Mouse (Mus musculus) inflammation-experienced regulatory T-cells, adult 6 months (primary cell): ENCODE measurements around the gene Pak1ip1. TPM values are rescaled to one million over a fixed set of nuclear protein-coding genes. Genes with fewer than 3 reads are reported as not detected.

Source experiments
- ATAC-seq: one replicate; pipeline ENCODE4 v1.8.0; 2017
- polyA plus RNA-seq, 3 experiments: library from polyadenylated mRNA; unstranded; fragments of 100-300 nt; shearing (Covaris generic); gene quantifications; one replicate each; pipeline ENCODE4 v1.2.1; 2017

The Pak1ip1 gene
- polyA plus RNA-seq, 3 experiments from 2014 or later, result 75.7 to 103 (median 84.7) TPM

DNA sequence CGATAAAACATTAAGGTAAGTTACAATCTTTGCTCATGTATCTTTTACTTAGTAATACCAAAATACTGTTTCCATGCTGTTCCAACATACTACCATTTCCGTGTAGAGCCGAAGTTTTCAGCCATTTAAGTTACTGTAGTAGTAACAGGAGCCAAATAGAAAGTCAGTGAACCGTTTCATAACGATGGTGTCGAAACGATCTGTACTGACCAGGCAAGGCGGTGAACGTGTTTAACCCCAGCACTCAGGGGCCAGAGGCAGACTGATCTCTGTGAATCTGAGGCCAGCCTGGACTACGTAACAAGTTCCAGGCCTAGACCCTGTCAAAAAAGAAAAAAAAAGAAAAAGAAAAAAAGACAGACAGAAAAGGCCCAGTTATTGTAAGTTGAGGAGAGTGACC lies 7.4 kb downstream of the Pak1ip1 start:
- no peak for ATAC-seq

DNA sequence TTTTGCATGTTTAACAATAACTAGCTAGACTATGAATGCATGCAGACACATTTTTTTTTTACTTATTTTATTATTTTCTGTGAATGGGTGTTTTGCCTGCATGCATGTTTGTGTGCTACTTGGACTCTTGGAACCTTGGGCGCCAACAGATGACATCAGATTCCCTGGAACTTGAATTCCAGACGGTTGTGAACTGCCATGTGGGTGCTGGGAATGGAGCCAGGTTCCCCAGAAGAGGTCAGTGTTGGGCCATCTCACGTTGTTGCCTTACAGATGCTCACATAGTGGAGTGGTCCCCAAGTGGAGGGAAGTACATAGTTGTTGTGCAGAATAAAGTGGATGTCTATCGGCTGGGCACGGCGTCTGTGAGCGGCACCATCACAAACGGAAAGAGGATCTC lies 8.1 kb downstream of the Pak1ip1 start:
- no peak for ATAC-seq

DNA sequence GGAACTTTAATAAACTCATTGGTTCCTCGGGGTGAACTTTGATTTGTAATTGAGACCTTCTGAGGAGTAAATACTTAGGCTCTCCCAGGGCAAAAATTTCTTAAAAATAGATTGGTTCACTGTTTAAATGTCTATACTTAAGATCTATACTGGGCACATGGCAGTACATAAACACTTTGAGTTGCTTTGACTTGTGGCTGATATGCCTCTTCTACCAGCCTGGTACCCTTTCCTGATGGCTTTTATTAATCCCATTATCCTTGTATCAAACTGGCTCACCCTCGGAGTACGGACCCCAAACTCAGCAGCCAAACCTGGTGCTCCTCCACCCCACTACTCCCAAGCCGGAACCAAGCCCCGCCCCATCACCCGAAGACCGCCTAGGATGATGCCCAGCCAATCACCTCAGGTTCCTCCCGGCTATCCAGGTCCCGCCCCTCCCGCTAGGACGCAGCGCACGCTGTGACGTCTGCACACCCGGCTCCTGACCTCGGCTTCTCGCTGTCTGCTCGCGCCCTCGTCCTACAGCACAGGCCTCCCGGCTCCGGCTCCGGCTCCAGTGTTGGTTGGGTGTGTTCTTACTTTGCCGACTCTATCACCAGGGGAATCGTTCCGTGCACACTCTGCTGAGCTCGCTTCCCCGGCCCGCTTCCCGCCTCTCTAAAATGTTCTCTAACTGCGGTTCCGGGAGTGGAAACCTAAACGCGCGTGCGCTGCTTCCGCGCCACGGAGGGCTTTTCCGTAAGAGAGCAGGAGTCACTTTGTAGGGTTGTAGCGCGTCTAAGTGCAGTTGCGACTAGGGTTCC lies 15.2 kb downstream of the Pak1ip1 start, which contains the start of gene Tmem14c:
Tmem14c (plus strand) TSS at position 464 of the 806 bp plus-strand sequence.
- peak; percentile 99 for ATAC-seq

DNA sequence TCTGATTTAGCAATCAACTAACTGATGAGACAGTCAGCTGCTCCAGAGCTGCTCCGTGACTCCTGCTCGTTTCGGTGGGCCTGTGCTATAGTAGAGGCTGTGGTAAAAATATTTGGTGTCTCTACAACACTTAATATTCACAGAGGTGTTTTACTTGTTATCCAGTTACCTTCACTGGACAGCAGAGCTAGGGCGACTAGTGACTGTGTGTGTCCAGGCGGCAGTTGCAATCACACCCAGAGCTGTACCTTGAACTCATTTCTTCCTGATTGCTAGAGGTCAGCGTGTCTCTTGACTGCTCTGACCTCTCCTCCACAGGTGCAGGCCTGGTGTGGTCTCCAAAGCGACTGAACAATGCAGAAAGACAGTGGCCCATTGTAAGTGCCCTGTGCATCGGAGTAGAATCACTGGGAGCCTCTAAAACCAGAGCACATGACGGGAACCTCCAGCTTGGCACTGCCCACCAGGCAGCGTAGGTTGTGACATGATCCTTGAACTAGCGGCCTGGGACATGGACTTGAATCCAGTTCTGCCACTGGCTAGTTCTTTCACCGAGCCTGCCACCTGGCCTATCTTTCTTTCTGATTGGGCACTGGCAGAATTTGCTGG lies 16.1 kb downstream of the Pak1ip1 start:
- ATAC-seq, result no peak

DNA sequence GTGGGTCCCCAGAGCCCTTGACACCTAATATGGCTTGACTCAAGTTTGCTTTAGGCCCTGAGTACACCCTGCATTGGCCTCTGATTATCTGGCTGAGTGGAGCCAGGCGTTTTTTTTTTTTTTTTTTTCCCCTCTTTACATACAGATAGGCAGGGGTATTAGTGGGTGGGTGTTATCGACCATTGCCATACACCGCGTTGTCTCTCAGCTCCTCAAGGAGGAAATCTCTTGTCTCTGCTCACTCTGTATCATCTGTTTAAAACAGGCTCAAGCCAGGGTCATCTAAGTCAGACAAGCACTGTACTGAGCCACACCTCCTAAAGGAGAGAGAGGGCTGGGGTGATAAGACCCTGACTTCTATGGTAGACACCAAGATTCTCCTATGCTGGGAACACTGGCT lies 17.0 kb downstream of the Pak1ip1 start:
- ATAC-seq, result no peak

DNA sequence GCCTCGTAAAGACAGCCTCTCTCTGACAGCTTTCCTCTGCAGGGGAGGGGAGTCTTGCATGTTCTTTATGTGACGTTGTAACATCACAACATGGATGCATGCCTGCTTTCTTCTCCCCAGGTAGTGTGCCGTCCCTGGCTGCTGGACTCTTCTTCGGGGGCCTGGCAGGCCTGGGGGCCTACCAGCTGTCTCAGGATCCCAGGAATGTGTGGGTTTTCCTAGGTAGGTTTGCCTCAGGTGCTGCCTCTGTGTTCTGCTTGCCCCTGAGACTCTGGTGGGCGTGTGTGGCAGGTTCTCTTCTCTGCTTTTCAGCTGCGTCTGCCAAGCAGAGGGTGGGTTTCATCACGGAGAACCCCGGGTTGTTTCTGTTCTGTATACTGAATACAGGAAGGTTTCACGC lies 17.4 kb downstream of the Pak1ip1 start:
- ATAC-seq, result no peak

DNA sequence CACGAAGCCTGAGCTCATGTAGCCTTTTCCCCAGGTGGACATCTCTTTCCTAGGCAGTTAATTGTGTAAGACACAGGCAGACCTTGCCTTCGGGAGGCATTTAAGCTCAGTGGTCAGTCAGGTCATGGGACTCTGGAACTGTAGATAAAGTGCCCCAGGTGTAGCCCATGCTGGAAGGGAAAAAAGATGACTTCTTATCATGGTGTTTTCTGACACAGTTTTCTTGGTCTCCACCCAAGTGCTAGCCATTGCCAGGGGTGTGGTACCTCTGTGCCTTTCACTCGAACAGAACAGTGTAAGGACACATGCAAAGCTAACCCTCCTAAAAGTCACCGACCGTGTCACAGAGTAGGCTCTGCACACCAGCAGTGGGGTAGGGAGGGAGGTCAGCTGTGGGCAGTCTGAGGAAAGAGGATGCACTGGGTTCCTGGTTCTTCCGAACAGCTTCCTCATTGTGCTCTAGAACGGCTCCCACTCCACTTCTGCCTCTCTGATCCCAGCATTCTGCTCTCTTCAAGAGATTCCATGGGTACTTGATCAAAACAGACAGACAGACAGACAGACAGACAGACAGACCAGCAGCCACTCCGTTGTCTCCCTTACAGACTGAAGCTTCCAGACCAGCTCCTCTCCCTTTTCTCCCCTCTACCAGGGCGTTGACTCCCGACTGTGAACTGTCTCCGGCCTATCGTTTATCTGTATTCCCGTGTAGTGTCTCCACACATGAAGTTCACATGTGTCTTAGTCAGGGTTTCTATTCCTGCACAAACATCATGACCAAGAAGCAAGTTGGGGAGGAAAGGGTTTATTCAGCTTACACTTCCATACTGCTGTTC lies 18.2 kb downstream of the Pak1ip1 start:
- no peak for ATAC-seq

DNA sequence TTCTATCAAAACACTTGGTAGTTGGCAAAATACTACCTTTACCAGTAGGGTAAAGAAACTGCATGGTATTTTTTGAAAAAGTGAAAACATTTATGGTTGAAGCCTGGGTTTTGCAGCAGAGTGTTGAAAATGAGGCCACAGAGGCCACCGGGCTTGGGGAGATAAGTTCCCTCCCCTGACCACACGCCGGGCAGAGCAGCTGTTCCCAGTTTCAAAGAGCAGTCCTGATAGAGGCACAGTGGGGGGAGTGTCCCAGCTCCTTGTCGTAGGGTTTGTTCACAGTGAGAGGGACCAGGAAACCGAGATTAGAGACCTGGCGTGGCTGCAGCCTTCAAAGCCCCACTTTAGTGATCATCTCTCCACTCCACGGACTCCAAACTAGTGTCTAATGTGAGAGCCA lies 19.7 kb downstream of the Pak1ip1 start:
- no peak for ATAC-seq

DNA sequence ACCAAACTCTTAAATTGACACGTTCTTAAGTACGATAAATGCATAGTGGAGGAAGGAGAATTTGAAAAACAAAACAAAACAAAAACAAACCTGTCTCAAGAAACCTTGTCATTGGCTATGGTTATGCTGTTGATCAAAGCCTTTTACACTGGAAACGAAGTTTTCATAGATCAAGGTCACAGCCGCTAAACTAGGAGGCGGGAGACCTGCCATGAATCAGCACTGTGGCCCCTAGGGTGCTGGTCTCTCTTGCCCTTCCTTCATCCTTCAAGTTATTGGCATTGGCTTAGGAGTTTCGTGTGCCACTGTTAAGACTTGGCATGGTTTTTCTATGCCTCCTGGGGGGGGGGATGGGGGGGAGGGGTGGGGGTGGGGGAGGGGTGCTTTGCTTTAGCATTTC lies 20.8 kb downstream of the Pak1ip1 start:
- no peak for ATAC-seq

DNA sequence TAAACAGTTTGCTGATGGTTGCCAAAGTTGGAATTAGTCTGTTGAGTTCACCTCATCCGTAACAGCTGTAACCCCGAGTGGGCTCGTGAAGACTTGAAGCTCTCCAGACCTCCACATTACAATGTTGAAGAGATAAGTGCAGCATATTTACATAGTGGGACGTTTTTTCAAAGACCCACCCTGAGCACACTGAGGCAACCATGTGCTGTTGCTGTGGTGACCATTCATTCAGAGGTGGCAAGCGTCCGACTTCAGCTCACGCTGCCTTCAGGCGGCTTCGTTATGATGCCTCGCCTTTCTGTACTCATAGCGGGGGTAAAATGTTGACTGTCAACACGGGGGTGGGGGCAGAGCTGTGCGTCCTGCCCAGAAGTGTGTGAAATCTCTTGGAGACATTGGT lies 21.3 kb downstream of the Pak1ip1 start:
- ATAC-seq, result no peak

DNA sequence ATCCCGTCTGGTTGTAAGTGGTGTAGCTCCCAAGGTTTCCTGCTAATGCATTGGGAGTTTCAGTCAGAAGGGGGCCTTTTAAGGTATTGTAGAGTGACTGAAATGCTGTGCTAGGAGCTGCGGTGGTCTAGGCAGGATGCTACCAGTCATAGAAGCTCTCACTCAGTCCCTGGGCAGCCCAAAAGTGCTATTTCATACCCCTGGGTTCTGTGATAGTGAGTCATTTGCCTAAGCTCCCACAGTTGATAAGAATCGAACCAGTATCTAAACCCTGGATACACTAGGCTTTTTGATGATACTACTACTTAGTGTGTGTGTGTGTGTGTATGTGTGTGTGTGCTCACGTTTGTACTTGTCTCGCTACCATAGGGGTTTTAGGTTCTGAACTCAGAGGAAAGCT lies 29.3 kb downstream of the Pak1ip1 start:
- no peak for ATAC-seq

DNA sequence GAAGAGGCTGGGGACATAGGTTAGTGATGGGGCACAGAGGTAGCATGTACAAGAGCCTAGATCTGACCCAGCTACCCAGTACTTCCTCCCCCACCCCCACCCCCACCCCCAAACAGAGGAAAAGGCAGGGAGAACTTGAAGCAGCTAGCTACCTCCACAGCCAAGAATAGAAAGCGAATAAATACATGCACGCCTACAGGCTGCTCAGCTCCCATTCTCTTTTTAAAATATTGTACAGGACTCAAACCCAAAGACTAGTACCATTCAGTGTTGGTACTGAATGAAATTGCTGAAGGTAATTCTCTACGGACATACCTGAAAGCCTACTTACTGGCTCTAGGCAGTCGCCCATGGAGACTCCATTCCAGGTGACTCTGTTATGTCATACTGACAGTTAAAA lies 41.7 kb downstream of the Pak1ip1 start:
- ATAC-seq, result no peak

DNA sequence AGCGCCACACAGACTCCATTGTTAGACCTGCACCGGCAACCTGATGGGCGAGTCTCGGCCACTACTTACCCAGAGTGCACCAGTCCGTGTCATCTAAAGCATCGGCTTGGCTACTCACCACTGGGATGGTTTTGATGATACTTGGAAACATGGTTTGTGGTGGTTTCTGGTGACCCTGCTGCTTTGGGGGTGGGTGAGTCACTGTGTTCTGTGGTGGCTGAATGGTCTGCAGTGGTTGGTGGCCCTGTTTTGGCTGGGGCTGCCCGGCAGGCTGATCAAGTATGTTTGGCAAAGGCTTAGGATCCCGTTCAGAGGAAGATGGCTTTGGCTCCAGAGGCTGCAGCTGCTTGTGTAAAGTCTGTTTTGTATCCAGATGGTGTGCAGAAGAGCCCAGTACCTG lies 45.1 kb downstream of the Pak1ip1 start:
- no peak for ATAC-seq

DNA sequence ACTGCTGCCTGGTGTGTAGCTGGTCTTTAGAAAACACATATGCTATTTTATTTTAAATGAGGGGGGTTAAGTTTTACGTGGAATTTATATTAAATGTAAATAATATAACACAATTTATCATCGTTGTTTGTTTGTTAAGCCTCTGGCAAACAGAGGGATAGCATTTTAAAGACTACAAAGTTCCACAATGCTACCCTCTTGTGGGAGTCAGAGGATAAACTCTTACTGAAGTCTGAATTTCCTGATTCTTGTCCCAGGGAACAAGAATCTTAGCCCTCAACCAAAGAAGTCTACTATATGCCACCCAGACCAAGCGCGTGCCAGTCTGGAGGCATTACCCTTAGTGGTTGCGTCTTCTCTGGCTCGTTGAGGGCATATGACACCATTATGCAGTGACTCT lies 46.5 kb downstream of the Pak1ip1 start:
- no peak for ATAC-seq

DNA sequence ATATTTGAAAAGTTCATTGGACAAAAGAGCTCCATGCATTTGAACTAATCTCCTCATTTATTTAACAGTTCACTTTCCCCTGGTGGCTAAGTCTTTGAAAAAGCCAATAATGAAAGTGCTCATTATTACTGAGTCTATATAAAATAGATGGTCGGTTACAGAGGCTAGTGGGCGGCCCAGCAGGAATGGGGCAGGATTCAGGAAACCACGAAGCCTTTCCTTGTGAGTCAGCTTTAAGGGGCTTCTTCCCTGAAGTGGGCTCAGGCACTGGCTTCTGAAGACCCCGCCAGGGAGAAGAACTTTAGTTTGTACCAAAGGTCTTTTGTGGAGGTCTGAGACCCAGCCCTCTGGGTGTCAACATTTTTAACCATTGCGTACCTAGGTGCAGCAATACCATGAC lies 51.1 kb downstream of the Pak1ip1 start:
- no peak for ATAC-seq

Other genes with a start within 250 kb of the Pak1ip1 start
- 1 to 10 TPM in 1 of 3 experiments, under 1 TPM in 1, not detected in 1; 0.17 to 1.1 TPM for gene Gcnt2, start 141.3 kb upstream of the Pak1ip1 start, polyA plus RNA-seq
- 100 to 1,000 TPM; 130 to 207 (median 140) TPM for gene Tmem14c, start 15.3 kb downstream of the Pak1ip1 start, polyA plus RNA-seq
- under 1 TPM in 1 of 3 experiments, not detected in 2; 0.13 TPM for gene Mak, start 78.7 kb downstream of the Pak1ip1 start, polyA plus RNA-seq
- under 1 TPM in 1 of 3 experiments, not detected in 2; 0.95 TPM for gene Gcm2, start 110.0 kb downstream of the Pak1ip1 start, polyA plus RNA-seq
- under 1 TPM in 1 of 3 experiments, not detected in 2; 0.38 TPM for gene Sycp2l, start 113.3 kb downstream of the Pak1ip1 start, polyA plus RNA-seq
- not detected for gene Elovl2, start 219.4 kb downstream of the Pak1ip1 start, polyA plus RNA-seq
- gene Smim13, start 248.8 kb downstream of the Pak1ip1 start, polyA plus RNA-seq, result 1 to 10 TPM; 2.3 to 4.8 (median 3.1) TPM